Mouse (Mus musculus): ENCODE results near the gene Col1a1.
"Not testable (repeated sequence)": the region's sequence is repeated elsewhere in the genome, so short reads cannot be mapped to it uniquely, and the experiment has no call there.

Col1a1 gene

DNA sequence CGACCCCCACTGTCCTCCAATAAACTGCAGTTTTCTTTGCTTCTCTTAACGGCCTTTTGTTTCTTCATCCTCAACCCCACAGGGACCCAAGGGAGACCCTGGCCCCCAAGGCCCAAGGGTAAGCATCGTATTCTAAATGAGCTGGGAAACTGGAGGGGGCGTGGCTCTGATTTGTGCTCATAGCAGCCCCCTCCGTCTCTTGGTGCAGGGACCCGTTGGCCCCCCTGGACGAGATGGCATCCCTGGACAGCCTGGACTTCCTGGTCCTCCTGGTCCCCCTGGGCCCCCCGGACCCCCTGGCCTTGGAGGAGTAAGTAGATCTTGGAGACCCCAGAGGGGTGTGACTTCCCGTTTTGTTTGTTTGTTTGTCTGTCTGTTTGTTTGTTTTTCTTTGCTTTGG lies 2.3 kb downstream of the Col1a1 start:
- no peak for DNase-seq

DNA sequence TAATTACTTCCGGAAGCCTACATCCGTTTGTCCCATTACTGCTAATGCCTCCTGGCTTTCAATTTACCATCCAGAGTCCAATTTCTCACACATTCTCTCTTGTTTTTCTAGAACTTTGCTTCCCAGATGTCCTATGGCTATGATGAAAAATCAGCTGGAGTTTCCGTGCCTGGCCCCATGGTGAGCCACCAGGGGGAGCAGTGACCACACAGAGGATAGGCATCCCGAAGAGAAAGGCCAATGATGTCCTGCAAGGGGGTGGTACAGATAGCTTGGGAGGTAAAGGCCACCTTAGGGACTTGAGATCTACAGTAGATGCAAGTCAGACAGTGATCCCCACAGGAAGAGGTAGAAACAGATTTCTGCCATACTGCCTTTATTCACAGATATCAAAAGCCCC lies 3.3 kb downstream of the Col1a1 start:
- DNase-seq = peak; percentile 64

DNA sequence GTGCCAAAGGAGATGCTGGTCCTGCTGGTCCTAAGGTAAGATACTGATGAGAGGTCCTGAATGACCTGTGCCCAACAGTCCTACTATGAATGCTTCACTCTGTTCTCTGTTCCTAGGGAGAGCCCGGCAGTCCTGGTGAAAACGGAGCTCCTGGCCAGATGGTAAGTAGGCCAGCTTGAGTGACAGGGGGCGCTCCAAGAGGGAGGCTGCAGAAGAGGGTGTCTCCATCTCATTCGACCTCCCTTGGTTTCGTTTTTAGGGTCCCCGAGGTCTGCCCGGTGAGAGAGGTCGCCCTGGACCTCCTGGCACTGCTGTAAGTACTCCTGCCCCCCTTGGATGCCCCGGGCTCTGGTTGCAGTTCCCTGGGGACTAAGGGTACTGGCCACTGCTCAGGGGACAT lies 5.1 kb downstream of the Col1a1 start:
- no peak for DNase-seq

DNA sequence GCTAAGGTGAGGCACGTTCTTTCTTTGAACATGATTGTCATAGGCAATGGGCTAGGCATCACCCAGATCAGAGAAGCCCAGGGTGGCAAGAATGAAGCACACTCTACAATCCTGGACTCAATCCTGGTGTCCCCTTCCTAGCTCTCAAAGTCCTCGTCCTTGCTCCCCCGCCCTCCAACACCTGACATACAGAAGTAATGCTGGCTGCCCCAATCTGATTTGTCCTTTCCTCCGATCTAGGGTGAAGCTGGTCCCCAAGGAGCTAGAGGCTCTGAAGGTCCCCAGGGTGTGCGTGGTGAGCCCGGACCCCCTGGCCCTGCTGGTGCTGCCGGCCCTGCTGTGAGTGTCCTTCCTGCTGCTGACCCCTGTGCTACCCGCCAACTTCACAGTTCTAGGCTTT lies 5.8 kb downstream of the Col1a1 start:
- DNase-seq = no peak

DNA sequence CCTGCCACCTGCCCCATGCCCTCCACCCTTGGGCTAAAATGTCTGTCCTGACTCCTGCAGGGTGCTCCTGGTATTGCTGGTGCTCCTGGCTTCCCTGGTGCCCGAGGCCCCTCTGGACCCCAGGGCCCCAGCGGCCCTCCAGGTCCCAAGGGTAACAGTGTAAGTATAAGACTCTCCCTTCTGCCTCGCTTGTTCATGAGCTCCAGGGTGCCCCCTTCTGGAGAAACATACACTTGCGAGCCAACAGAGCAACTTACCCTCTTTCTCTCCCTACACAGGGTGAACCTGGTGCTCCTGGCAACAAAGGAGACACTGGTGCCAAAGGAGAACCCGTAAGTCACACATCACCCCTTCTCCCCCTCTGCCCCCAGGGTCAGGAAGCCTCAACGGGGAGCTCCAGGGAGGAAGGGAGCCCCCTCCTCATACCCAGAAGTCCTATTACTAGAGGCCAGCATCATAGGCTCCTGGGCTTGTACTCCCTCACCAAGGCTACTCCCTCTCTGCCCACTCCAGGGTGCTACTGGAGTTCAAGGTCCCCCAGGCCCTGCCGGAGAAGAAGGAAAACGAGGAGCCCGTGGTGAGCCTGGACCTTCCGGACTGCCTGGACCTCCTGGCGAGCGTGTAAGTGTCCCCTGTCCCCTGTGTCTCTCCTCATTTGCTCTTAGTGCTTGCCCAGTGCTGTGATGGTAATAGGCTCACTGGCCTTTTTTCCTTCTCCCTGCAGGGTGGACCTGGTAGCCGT lies 6.4 kb downstream of the Col1a1 start:
- peak; percentile 59 for DNase-seq

DNA sequence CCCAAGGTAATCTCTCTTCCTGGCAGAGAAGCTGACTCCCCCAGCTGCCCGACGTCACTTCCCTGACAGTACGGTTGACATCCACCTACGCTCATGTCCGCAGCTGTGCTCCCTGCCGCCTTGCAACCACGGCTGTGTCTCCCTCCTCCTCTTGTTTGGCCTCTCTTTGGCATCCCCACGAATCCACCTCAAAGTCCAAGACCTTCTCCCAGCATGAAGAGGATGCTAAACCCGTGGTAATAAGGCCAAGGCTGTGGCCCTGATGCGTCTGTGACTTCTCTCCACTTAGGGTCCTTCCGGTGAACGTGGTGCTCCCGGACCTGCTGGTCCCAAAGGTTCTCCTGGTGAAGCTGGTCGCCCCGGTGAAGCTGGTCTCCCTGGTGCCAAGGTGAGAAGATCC lies 7.0 kb downstream of the Col1a1 start:
- DNase-seq = no peak

DNA sequence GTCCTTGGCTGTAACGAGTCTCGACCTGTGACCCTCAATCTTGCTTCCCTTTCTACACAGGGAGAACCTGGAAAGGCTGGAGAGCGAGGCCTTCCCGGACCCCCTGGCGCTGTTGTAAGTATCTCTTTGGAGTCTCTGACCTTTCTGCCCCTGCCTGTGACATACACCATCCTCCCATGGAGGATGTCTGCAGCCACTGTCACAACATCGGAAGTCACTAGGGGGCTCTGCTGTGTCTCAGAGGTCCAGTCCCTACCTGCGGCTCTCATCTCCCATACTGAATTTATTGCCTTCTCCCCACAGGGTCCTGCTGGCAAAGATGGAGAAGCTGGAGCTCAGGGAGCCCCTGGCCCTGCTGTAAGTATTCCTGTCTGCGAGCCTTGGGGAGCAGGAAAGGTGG lies 8.3 kb downstream of the Col1a1 start:
- DNase-seq = no peak

DNA sequence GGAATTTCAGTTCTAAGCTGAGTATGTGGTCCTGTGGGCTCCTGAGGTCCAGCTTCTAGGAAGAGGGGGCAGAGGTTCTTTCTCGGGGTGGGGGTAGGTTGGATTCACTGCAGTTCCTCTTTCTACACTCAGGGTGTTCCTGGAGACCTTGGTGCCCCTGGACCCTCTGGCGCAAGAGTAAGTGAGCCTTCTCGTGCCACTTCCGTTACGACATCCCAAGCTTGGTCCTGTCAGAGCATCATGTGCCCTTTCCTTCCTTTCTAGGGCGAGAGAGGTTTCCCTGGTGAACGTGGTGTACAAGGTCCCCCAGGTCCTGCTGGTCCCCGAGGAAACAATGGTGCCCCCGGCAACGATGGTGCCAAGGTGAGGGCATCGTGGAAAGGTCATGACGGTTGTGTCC lies 9.2 kb downstream of the Col1a1 start:
- no peak for DNase-seq

DNA sequence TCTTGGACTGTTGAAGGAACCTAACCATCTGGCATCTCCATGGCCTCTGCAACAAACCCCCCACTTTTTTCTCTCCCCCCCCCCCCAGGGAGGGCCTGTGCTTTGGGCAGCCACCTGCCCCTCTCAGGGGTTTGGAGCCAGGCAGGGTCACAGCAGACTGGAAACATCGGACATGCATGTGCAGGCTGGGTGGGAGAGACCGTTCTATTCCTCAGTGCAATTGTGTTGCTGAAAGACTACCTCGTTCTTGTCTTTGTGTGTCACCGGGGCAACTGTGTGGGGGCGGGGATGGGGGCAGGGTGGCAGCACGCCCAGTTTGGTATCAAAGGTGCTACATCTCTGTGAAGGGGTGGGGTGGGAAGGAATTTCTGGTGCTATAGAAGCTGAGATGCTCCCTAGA lies 16.1 kb downstream of the Col1a1 start:
- DNase-seq = no peak

DNA sequence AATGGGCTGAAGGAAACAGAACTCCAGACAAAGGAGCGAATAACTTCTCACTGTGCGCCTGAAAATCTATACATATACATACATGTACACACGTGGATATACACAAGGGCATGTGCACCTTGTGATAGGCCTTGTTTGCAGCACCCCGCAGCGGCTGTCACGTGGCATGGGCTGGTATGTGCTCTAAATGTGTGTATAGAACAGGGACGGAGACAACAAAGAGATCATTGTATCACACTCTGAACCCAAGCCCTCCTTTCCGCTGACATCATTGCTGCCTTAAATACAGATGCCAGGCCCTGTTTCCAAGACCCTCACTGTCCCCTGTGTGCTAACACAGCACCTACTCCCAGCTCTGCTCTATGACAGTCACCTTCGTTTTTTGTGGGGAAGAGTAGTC lies 19.1 kb downstream of the Col1a1 start:
- no peak for DNase-seq

DNA sequence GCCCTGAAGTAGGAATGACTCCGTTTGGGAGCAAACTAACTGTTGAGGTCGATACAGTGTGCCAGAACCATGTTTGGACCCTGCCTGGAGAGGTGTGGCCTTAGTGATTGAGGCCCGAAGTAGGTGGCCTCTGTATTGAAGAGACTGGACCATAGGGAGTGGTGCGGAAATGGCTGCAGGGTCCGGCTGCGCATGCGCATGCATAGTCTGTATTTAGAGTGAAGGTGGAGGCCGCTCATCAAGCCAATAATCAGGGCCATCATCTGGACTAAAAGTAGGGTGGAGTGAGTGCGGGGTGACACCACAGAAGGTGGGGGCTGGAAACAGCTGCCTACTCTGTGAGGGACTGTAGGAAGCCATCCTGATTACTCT lies 21.7 kb downstream of the Col1a1 start:
- no peak for DNase-seq

DNA sequence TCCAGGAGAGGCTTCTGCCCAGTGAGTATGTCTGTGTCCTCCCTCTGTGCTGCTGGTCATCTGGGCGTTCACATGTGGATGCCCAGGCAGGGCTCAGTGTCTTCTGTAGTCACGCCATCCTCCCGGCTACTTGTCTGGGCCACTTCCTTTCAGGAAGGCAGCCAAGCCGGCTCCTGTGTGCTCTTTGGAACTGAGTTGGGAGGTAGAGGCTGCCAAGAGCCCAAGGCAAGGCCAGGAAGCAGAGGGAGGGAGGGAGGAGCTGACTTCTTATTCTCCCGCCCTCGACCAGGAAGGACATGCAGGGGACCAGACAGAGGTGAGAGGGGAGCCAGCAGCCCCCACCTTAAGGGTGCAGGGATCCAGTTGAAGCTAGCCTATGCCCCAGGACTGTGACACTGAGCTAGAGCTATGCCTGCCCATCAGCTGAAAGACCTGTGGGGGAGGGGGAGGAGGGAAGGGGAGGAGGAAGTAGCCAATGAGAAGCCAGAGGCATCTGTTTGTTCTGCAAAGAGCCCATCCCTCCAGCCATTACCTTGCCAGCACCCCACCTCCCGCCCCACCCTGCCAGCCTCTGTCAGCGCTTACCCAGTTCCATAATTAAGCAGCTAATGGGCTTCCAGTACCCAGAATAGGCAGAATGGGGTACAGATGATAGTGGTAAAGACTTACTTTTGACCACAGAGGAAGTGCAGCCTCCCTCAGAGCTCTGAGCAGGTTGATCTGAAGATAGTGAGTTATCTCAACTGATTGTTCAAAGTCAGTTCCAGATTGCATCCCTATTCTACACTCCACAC lies 22.2 kb downstream of the Col1a1 start:
- no peak for DNase-seq

DNA sequence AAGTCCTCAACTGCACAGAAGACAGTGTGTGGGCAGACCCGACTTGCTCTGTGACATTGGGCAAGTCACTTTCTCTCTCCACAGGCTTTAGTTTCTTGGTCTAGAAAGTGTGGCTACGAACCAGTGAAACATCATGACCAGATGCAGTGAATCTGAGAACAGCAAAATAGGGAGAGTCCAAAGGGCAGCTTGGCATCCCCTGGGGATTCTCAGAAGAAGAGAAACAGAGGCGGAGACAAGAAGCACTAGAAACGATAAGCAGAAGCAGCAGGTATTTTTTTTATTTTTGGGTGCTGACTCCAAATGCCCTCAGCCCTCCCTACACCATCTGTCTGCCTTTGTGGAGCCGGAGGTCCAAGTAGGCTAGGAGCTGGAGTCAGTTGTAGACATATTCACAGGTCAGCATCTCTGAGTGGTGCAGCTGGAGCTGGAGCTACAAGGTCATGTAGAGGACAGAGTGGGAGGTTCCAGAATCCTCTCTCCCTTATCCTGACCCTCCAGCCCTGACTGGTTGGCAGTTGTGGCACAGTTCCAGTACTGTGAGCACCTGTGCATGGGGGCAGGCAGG lies 26.6 kb downstream of the Col1a1 start:
- no peak for DNase-seq

DNA sequence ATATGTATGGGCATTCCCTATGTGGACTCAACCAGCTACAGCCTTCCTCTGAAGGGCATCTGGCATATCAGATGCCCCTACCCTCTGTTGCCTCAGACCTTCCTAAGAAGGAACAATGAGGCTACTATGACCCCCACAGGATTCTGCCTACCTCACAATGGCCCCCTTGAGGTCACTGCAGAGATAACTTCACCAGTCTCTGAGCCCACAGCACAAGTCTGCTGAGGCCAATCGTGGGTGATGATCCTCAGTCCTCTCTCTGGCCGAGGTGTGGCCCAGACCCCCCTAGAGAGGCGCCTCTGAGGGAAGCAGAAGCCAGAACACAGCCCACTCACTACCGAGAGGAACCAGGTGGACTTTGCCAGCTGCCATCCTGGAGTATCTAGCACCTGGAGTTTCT lies 31.4 kb downstream of the Col1a1 start, which contains the start of gene Hils1:
TSS of gene Hils1 (plus strand) at position 175 of the 400 bp plus-strand sequence.
- DNase-seq = no peak

DNA sequence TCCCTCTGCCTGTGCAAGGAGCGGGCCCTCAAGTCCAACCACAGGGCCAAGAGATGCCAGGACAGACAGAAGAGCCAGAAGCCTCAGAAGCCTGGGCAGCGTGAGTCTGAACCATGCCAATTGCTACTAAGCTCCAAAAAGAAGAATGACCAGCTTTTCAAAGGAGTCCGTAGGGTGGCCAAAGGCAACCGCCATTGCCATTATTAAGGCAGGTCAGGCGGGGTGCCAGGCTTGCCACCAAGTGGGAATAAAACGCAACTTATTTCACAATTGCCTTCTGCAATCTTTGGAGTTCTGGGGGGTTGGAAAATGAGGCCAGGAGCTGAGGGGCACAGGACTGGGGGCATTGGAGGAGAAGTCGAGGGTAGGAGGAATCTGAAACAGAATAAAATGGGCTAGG lies 32.2 kb downstream of the Col1a1 start:
- no peak for DNase-seq

DNA sequence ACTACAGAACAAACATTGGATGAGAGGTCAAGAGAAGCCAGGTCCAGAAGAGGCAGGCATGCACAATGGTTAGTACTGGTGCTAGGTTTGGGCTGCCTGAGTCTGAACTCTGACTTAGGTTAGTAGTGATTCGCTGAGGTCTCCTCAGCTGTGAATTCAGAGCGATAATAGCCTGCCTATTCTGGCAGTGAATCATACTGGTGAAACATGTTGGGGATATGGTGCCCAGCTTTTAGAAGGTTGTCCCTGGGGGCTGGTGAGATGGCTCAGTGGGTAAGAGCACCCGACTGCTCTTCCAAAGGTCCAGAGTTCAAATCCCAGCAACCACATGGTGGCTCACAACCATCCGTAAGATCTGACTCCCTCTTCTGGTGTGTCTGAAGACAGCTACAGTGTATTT lies 33.7 kb downstream of the Col1a1 start:
- not testable (repeated sequence) for DNase-seq

DNA sequence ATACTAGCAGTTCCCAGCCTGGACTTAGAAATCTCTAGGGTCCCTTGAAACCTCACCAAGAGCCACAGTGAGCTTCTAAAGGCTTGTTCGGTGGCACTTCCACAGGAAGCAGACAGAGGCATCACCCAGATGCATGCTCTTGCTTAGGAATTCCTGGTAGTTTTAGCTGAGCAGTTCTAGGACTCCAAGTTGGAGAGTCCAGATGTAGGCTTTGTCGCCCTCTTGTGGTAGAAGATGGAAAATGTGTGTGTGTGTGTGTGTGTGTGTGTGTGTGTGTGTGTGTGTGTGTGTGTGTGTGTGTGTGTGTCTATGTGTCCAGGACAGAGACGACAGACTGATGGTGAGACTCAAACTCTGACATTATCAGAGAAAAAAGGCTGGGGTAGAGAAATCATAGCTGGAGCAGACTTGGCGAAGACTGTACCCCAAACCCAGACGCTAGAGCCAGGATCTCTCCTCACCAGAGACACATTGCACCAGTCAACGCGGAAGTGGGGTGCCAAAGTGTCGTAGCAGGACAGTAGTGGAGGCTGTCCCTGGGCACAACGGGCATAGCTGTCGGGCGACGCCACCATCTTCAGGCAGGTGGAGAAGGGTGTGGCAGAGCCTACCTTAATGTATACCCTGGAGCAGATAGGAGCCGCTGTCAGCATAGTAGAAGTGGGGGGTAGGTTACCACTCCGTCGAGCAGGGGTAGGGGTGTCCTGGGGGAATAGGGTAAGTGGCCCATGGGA lies 34.4 kb downstream of the Col1a1 start:
- peak; percentile 61 for DNase-seq

DNA sequence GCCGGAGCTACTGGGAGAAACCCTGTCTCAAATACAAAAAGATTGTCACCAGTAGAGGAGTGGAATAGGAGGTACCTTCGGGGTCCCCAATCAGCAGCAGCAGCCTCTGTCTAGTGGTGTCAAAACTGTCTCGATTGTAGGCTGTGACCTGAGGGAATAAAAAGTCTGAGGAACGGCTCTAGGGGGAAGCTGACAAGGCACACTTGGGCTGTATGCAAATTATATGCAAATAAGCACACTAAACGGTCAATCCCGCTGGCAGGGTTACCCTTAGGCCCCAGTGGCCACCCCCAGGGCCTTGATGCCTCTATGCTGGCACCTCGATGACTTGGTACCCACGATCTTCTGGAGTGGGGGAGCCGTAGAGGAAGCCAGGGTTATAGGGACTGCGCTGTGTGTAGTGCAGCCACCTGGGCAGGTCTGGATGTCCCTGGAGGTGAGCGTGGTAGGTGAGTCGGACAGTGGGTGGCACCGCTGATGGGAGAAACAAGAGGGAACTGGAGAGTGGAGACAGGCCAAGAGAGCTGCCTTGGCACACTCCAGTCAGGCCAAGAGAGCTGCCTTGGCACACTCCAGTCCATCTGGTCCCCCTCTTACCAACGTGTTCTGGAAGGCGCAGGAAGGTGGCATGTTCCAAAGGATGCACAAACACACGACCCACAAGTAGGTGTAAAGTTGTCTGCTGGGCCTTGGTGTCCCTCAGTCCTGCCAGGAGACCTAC lies 36.0 kb downstream of the Col1a1 start:
- DNase-seq = no peak

DNA sequence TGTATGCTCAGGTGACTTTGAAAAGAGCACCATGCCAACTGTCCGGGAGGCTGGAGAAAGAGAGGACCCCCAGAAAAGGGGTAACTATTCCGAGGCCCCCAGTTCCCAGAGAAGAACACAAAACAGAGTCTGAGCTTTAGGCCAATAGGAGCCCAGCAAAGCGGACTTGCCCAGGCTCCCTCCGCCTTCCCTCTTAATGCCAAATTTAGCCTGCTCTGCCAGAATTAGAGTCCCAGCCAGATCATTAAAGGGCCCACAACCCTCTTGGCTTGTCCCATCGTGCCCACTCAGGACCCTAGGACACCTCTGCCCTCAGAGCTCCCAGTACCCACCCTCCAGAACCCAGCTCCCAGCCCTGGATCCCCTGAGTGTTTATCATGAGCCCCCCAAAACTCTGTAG lies 36.9 kb downstream of the Col1a1 start:
- DNase-seq = no peak

DNA sequence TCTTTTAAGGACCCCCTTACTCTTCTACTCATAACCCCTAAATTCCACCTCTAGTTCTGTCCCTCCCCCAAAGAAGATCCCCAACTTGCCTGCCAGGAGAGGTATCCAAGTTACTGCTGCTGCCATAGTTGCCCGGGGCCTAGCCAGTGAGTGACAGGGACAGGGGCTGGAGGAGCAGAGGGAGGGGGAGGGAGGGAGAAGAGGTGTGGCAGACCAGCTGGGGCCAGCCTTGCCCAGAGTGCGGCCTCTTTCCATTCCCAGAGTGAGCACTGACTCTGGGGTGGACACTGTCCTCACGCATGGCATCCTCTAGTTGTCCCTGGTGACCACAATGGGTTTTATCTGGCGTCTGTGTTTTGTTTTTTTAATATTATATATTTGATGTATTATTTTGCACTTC lies 37.3 kb downstream of the Col1a1 start:
- DNase-seq = no peak

DNA sequence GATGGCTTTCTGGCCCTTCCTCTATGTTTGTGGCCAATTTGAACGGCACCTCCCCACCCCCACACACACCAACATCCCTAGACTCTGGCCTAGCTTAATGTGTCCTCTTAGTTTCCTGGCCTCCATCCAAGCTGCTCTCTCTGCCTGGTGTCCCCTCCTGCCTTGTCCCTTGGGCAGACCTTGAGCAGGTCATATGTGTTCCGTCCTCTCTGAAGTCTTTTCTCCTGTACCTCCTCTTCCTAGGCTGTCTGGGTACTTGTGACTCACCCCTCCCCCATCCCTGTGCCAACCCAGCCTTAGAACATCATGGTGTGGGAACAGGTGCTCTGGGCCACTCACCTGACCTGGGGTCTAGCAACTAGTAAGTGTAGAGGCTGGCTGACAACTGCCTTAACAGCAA lies 38.9 kb downstream of the Col1a1 start:
- no peak for DNase-seq

DNA sequence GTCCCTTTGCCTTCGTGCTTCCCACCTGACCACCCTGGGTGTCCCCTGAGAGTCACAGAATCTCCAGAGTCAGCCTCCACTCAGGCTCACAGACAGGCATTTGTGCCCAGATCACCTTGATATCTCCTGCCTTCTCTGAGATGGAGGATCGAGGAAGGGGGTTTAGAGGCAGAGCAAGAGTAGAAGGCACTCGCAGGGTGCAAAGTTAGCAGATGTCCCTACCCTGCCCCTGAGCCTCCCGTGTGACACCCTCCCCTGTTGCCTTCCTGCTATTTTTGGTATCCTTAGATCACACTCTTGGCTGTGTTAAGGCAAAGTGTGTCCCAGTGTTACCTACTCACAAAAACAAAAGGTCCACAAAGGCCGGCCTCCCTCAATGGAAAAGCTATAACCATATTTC lies 40.2 kb downstream of the Col1a1 start, which contains the start of gene Sgca:
TSS of gene Sgca (minus strand) at position 129 of the 400 bp plus-strand sequence.
- no peak for DNase-seq
